ENCODE assay signal across 25 mouse cellular contexts in genomic region chr10:108804380-108804779, GRCm38 (mm10).
A peak's percentile ranks its signal among the peaks of the same experiment; 100 is the strongest.
DNase-seq lines count a peak whose midpoint lies in the region; ATAC-seq and TF ChIP-seq lines count a peak whose summit lies in the region.
"Had no signal": no experiment of that assay in that cellular context is flagged by ENCODE, and none has a peak within 500 bp of the region (broad histone marks: within the 10 kb centered on the region; RNA-seq: fewer than 3 reads in every experiment).

No protein-coding gene starts in this region.

- peak; percentile 23 for DNase-seq in heart, adult 8-10 months (ENCODE audit: low spot score)
- DNase-seq in heart, postnatal 4 days, result no peak
- peak; percentile 7 for DNase-seq in lung, postnatal 14 days
- no peak for DNase-seq in lung, adult 2 months
- DNase-seq in gastrocnemius, postnatal 14 days, result peak; percentile 29
- DNase-seq: adrenal gland, postnatal 25 days; cerebellum, adult 18-20 months; cerebellum, postnatal 10 days; kidney, adult 11 months; kidney, postnatal 25 days; layer of hippocampus, postnatal 36 days had no signal

- no peak overlapping the region for H3K4me3 ChIP-seq in lung, adult 2 months (replicated peaks; ENCODE audit: extremely low read depth, low read depth, low read length)
- H3K4me3 ChIP-seq in kidney, embryonic 16.5 days (ENCODE audit: low read length), result no peak overlapping the region
- H3K4me3 ChIP-seq: embryonic facial prominence, embryonic 13.5 days; forebrain, embryonic 10.5 days; forebrain, embryonic 15.5 days; heart, embryonic 13.5 days; hindbrain, embryonic 10.5 days; hindbrain, embryonic 15.5 days; liver, embryonic 15.5 days; stomach, embryonic 15.5 days had no signal

- 56% methylated on average over 1 of the region's 1 CpGs for WGBS in lung, adult 2 months
- WGBS in kidney, embryonic 16.5 days, result 84% methylated on average over 1 of the region's 1 CpGs

- H3K27me3 ChIP-seq in kidney, embryonic 16.5 days (ENCODE audit: insufficient read depth, low read length), result no peaks in the 10 kb centered on the region
- H3K27me3 ChIP-seq: embryonic facial prominence, embryonic 13.5 days; forebrain, embryonic 15.5 days; heart, embryonic 13.5 days; hindbrain, embryonic 15.5 days; liver, embryonic 15.5 days; stomach, embryonic 15.5 days had no signal

- no peaks in the 10 kb centered on the region for H3K36me3 ChIP-seq in kidney, embryonic 16.5 days (ENCODE audit: insufficient read depth, low read length)
- H3K36me3 ChIP-seq: embryonic facial prominence, embryonic 13.5 days; forebrain, embryonic 10.5 days; forebrain, embryonic 15.5 days; heart, embryonic 13.5 days; hindbrain, embryonic 10.5 days; hindbrain, embryonic 15.5 days; liver, embryonic 15.5 days; stomach, embryonic 15.5 days had no signal

- no peak for TF ChIP-seq CTCF in lung, adult 2 months (IDR thresholded peaks at IDR 0.05; ENCODE audit: insufficient read depth, low read length)

- no peak overlapping the region for H3K4me2 ChIP-seq in kidney, embryonic 16.5 days (replicated peaks; ENCODE audit: low read depth, low read length)
- H3K4me2 ChIP-seq: embryonic facial prominence, embryonic 13.5 days; forebrain, embryonic 15.5 days; heart, embryonic 13.5 days; hindbrain, embryonic 15.5 days; liver, embryonic 15.5 days; midbrain, embryonic 11.5 days; stomach, embryonic 15.5 days had no signal

- no peak for TF ChIP-seq POLR2A in lung, adult 2 months (IDR thresholded peaks at IDR 0.05; ENCODE audit: borderline replicate concordance, extremely low read depth, low read depth, low read length)

- no peaks in the 10 kb centered on the region for H3K9me3 ChIP-seq in kidney, embryonic 16.5 days (ENCODE audit: low read length)
- H3K9me3 ChIP-seq: embryonic facial prominence, embryonic 13.5 days; forebrain, embryonic 10.5 days; forebrain, embryonic 15.5 days; heart, embryonic 13.5 days; hindbrain, embryonic 10.5 days; hindbrain, embryonic 15.5 days; liver, embryonic 15.5 days; stomach, embryonic 15.5 days had no signal

- ATAC-seq in kidney, embryonic 16.5 days (ENCODE audit: low FRiP score, low TSS enrichment), result no peak
- no peak for ATAC-seq in megakaryocyte-erythroid progenitor cell, adult 5-6 weeks (replicated peaks; ENCODE audit: low FRiP score, low TSS enrichment, poor library complexity, severe bottlenecking)
- ATAC-seq: CD4-positive, CD25-positive, alpha-beta regulatory T cell, adult 4 months; forebrain, embryonic 15.5 days; inflammation-experienced regulatory T-cells, adult 6 months; midbrain, embryonic 16.5 days had no signal

- H3K9ac ChIP-seq in kidney, embryonic 16.5 days (replicated peaks; ENCODE audit: low read length), result no peak overlapping the region
- H3K9ac ChIP-seq: embryonic facial prominence, embryonic 13.5 days; forebrain, embryonic 15.5 days; heart, embryonic 13.5 days; hindbrain, embryonic 15.5 days; liver, embryonic 15.5 days; stomach, embryonic 15.5 days had no signal

- intact Hi-C loops in gastrocnemius, postnatal 14 days (cut with DNase I; ENCODE audit: low total_unique reads), result no loop called here

- H3K4me1 ChIP-seq in lung, adult 2 months (ENCODE audit: control insufficient read depth, insufficient read depth, low read length), result no peaks in the 10 kb centered on the region
- H3K4me1 ChIP-seq in kidney, embryonic 16.5 days (ENCODE audit: insufficient read depth, low read length), result no peaks in the 10 kb centered on the region
- H3K4me1 ChIP-seq: embryonic facial prominence, embryonic 13.5 days; forebrain, embryonic 10.5 days; heart, embryonic 13.5 days; hindbrain, embryonic 10.5 days; hindbrain, embryonic 15.5 days; liver, embryonic 15.5 days; stomach, embryonic 15.5 days had no signal

- no peak overlapping the region for H3K27ac ChIP-seq in kidney, embryonic 16.5 days (ENCODE audit: low read length)
- H3K27ac ChIP-seq: embryonic facial prominence, embryonic 13.5 days; forebrain, embryonic 10.5 days; forebrain, embryonic 15.5 days; heart, embryonic 13.5 days; hindbrain, embryonic 10.5 days; hindbrain, embryonic 15.5 days; liver, embryonic 15.5 days; stomach, embryonic 15.5 days had no signal

Comparison
In these comparisons a context has a peak if more than half of its experiments do, and no peak if none do; other contexts are left out.
1. DNase-seq: peak in heart, adult 8-10 months (single experiment), lung, postnatal 14 days (single experiment) and gastrocnemius, postnatal 14 days (single experiment); none in heart, postnatal 4 days (single experiment) and lung, adult 2 months (single experiment).